Mouse (Mus musculus): ENCODE data around the gene Tmem243. TPM values are rescaled to one million over a fixed set of nuclear protein-coding genes. Genes with fewer than 3 reads are reported as not detected.

Tmem243 gene
- 15.2 and 15.3 TPM in 2 replicates for polyA plus RNA-seq (2015; fragmentation: Nextera tagmentation; extraction: Ambion mirVana)

- ATAC-seq: peak; percentile 99
- Histone ChIP-seq H3K9ac (replicated peaks) (peak within 1 kb of the TSS; percentile 73), H3K4me2 (replicated peaks) (peak within 1 kb of the TSS; percentile 87), H3K27me3 (peaks cover 13% of the 10 kb centered on the region), H3K27ac (no peak within 1 kb of the TSS), H3K9me3 (peaks cover 6% of the 10 kb centered on the region; the same call in 1 of the 2 replicates), H3K36me3 (no peaks in the 10 kb centered on the region), H3K4me3 (replicated peaks) (peak within 1 kb of the TSS; percentile 85), H3K4me1 (replicated peaks) (peaks cover 11% of the 10 kb centered on the region)
- under 1% methylated on average over 56 of the region's 59 CpGs for WGBS
These were observed at the start of gene Tmem243 for GRCm38 (mm10) chr5:9100207-9100848. Gene Tmem243, plus strand, starts transcription at chr5:9100668.

DNA sequence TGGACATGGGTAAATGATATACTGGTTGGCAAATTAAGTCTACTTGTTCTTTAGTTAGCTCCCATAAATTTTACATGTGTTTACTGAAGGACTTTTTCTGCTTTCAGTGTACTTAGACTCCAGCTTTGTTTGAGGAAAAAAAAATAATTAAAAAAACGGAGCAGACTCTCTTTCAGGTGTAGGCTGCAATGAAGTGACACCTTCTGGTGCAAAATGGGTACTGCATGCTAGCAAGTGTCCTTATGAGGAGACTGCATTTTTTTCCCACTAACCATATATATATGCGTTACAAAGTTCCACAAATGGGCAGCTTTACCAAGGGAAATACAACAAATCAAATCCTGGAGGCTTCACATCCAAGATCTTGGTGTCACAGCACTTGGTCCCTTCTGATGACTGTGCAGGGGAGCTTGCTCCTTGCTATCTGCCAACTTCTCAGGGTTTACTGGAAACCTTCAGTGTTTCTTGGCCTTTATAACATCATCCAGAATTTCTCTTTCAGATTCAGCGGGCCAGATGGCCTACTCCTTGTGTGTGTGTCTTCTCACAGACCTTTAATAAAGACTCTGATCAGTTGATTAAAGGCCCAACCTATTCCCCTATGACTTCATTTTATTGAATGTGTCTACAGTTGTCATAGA lies 44.3 kb upstream of the Tmem243 start:
- Histone ChIP-seq H3K4me3 (replicated peaks) (no peak overlapping the region), H3K9me3 (no peaks in the 10 kb centered on the region), H3K36me3 (no peaks in the 10 kb centered on the region), H3K9ac (replicated peaks) (no peak overlapping the region), H3K4me2 (replicated peaks) (no peak overlapping the region), H3K27me3 (no peaks in the 10 kb centered on the region), H3K27ac (no peak overlapping the region), H3K4me1 (replicated peaks) (no peaks in the 10 kb centered on the region)
- 32% methylated on average over 3 of the region's 3 CpGs for WGBS
- peak; percentile 62; the same call in 1 of the 2 replicates for ATAC-seq

DNA sequence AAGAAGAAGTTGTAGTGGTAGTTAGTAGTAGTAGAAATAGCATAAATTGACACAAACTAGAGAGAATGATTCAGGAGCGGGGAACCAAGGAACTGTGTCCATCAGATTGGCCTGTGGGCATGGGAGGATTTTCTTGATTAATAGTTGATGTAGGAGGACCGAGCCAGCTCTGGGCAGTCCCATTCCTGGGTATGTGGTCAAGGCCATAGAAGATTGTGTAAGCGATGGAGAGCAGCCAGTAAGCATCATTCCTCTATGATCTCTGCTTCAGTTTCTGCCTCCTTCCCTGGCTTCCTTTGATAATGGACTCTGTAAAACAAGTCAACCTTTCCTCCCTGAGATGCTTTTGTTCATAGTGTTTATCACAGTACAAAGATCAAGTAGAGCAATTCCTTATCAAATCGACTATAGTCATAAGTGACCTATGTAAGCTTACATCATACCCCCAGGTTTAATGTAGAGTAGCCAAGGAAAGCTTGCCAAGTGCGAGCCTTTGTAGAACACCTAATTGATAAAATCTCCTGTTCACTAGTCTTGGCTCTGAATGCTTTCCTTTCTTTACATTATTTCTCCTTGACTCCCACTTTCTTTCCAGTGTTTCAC lies 43.1 kb upstream of the Tmem243 start:
- Histone ChIP-seq H3K36me3 (no peaks in the 10 kb centered on the region), H3K4me2 (replicated peaks) (no peak overlapping the region), H3K4me3 (replicated peaks) (no peak overlapping the region), H3K27me3 (no peaks in the 10 kb centered on the region), H3K9me3 (no peaks in the 10 kb centered on the region), H3K4me1 (replicated peaks) (no peaks in the 10 kb centered on the region), H3K27ac (no peak overlapping the region), H3K9ac (replicated peaks) (no peak overlapping the region)
- no peak for ATAC-seq
- WGBS: 90% methylated on average over 5 of the region's 5 CpGs

DNA sequence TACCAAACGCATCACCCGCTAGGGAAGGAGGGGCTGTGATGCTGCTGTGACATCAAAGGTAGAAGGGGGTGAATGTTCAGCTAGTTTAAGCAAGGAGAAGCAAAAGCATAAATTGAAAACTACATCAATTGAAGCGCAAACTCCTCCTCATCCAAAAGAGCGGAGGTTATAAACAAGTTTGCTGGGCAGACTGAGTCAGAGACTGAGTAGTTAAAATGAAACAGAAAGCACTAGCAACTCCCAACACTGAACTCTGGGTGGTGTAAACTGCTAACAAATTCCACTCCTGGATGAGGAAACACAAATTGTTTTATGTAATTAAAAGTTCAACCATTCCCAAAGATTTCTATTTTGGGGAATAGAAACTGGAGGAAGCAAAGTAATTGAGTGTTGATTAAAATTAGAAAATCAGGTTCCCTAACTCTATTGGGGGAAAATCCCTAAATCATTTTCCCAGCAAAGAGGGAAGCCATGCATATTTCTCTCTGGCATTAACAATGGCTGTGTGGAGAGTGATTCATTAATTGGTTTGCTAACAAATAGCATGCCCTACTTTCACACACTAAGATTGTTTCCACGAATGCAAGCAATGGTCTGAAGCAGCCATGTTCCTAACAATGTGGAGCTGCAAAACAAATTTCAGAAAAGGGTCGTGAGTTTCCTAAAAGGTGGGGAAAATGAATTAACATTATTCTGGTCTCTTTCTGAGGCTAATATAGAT lies 41.0 kb upstream of the Tmem243 start:
- H3K9ac ChIP-seq (replicated peaks): no peak overlapping the region
- no peaks in the 10 kb centered on the region for H3K9me3 ChIP-seq
- H3K4me3 ChIP-seq (replicated peaks): no peak overlapping the region
- ATAC-seq: no peak
- H3K27me3 ChIP-seq: no peaks in the 10 kb centered on the region
- 76% methylated on average over 6 of the region's 6 CpGs for WGBS
- no peak overlapping the region for H3K4me2 ChIP-seq (replicated peaks)
- no peak overlapping the region for H3K27ac ChIP-seq
- H3K36me3 ChIP-seq: no peaks in the 10 kb centered on the region
- no peaks in the 10 kb centered on the region for H3K4me1 ChIP-seq (replicated peaks)

- no peaks in the 10 kb centered on the region for H3K27me3 ChIP-seq
- no peaks in the 10 kb centered on the region for H3K9me3 ChIP-seq
- no peak for ATAC-seq
- no peaks in the 10 kb centered on the region for H3K36me3 ChIP-seq
- 93% methylated on average over 14 of the region's 14 CpGs for WGBS
- H3K4me3 ChIP-seq (replicated peaks): no peak overlapping the region
- no peak overlapping the region for H3K9ac ChIP-seq (replicated peaks)
- H3K4me2 ChIP-seq (replicated peaks): no peak overlapping the region
- H3K27ac ChIP-seq: no peak overlapping the region
- H3K4me1 ChIP-seq (replicated peaks): no peaks in the 10 kb centered on the region
These were observed 40.2 kb upstream of the Tmem243 start for GRCm38 (mm10) chr5:9060228-9060627.

GRCm38 (mm10) chr5:9064217-9064616 lies 36.3 kb upstream of the Tmem243 start:
- no peaks in the 10 kb centered on the region for H3K4me1 ChIP-seq (replicated peaks)
- H3K9ac ChIP-seq (replicated peaks): no peak overlapping the region
- ATAC-seq: no peak
- no peak overlapping the region for H3K27ac ChIP-seq
- WGBS: 83% methylated on average over 1 of the region's 1 CpGs
- H3K36me3 ChIP-seq: no peaks in the 10 kb centered on the region
- no peaks in the 10 kb centered on the region for H3K9me3 ChIP-seq
- no peaks in the 10 kb centered on the region for H3K27me3 ChIP-seq
- no peak overlapping the region for H3K4me3 ChIP-seq (replicated peaks)
- no peak overlapping the region for H3K4me2 ChIP-seq (replicated peaks)

- no peaks in the 10 kb centered on the region for H3K36me3 ChIP-seq
- WGBS: 75% methylated on average over 2 of the region's 2 CpGs
- no peaks in the 10 kb centered on the region for H3K9me3 ChIP-seq
- H3K9ac ChIP-seq (replicated peaks): no peak overlapping the region
- 0 out of 2 replicates have a peak, but pooled peaks cover 5% of the 10 kb centered on the region for H3K4me1 ChIP-seq (replicated peaks)
- H3K4me2 ChIP-seq (replicated peaks): no peak overlapping the region
- H3K4me3 ChIP-seq (replicated peaks): no peak overlapping the region
- no peak for ATAC-seq
- H3K27me3 ChIP-seq: no peaks in the 10 kb centered on the region
- no peak overlapping the region for H3K27ac ChIP-seq
These were observed 31.6 kb upstream of the Tmem243 start for GRCm38 (mm10) chr5:9068886-9069285.

GRCm38 (mm10) chr5:9069599-9070209 lies 30.8 kb upstream of the Tmem243 start:
- WGBS: 82% methylated on average over 6 of the region's 6 CpGs
- no peak overlapping the region for H3K4me2 ChIP-seq (replicated peaks)
- no peak overlapping the region for H3K9ac ChIP-seq (replicated peaks)
- ATAC-seq: no peak
- no peaks in the 10 kb centered on the region for H3K36me3 ChIP-seq
- H3K27ac ChIP-seq: no peak overlapping the region
- H3K9me3 ChIP-seq: no peaks in the 10 kb centered on the region
- no peak overlapping the region for H3K4me3 ChIP-seq (replicated peaks)
- H3K4me1 ChIP-seq (replicated peaks): 0 out of 2 replicates have a peak, but pooled peaks cover 5% of the 10 kb centered on the region
- no peaks in the 10 kb centered on the region for H3K27me3 ChIP-seq

DNA sequence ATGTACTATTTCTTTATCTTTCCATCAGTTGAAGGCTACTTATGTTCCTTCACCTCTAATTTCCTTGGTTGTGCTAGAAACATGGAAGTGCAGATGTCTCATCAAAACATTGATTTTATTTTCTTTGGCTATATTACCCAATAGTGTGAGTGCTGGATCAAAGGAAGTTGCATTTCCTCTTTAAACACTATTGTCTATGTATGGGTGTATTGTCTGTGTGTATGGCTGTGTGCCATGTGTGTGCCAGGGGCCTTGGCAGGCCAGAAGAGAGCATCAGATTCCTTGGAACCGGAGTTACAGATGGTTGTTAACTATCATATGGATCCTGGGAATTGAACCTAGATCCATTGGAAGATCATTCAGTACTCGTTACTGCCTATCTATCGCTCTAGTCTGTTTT lies 29.1 kb upstream of the Tmem243 start:
- H3K9ac ChIP-seq (replicated peaks): no peak overlapping the region
- no peaks in the 10 kb centered on the region for H3K36me3 ChIP-seq
- H3K27ac ChIP-seq: no peak overlapping the region
- no peaks in the 10 kb centered on the region for H3K27me3 ChIP-seq
- 0 out of 2 replicates have a peak, but pooled peaks cover 5% of the 10 kb centered on the region for H3K4me1 ChIP-seq (replicated peaks)
- no peak overlapping the region for H3K4me3 ChIP-seq (replicated peaks)
- no peak for ATAC-seq
- 90% methylated on average over 3 of the region's 3 CpGs for WGBS
- H3K4me2 ChIP-seq (replicated peaks): no peak overlapping the region
- no peaks in the 10 kb centered on the region for H3K9me3 ChIP-seq

DNA sequence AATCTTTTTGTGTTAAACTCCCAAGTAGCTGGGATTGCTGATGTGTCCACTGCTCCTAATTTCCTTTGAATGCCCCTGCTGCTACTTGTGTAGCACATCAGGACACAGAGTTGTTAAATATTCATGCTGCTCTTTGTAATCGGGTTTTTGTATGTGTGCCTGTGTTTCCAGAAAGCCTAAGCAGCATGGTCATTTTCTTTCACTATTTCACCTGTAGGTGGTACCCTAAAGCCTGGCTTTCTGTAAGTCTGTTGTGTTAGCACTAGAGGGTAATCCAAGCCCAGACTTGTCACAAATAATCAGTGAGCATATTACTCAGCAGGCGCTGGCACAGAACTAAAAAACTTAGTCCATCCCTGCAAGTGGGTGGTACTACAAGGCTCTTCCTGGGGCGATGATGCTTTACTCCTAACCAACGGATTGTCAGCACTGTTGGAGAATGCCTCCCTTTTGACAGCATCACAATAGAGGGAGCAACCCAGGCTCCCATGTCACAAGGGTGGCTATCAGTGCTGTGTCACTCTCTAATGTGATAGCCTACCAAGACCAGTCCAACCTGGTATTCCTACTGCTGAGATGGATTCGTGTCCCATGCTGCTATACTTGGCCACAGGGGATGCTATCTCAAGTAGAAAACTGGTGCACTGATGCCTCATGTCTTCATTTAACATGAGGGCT lies 27.2 kb upstream of the Tmem243 start:
- H3K27ac ChIP-seq: no peak overlapping the region
- H3K4me1 ChIP-seq (replicated peaks): 0 out of 2 replicates have a peak, but pooled peaks cover 5% of the 10 kb centered on the region
- H3K36me3 ChIP-seq: no peaks in the 10 kb centered on the region
- H3K27me3 ChIP-seq: no peaks in the 10 kb centered on the region
- no peak overlapping the region for H3K9ac ChIP-seq (replicated peaks)
- WGBS: 38% methylated on average over 5 of the region's 5 CpGs
- no peak overlapping the region for H3K4me3 ChIP-seq (replicated peaks)
- peak; percentile 73 for ATAC-seq
- H3K4me2 ChIP-seq (replicated peaks): no peak overlapping the region
- no peaks in the 10 kb centered on the region for H3K9me3 ChIP-seq

GRCm38 (mm10) chr5:9079773-9080501 lies 20.5 kb upstream of the Tmem243 start:
- Histone ChIP-seq H3K4me2 (replicated peaks) (no peak overlapping the region), H3K27ac (no peak overlapping the region), H3K4me3 (replicated peaks) (no peak overlapping the region), H3K9ac (replicated peaks) (no peak overlapping the region), H3K4me1 (replicated peaks) (no peaks in the 10 kb centered on the region), H3K9me3 (no peaks in the 10 kb centered on the region), H3K27me3 (no peaks in the 10 kb centered on the region), H3K36me3 (no peaks in the 10 kb centered on the region)
- no peak for ATAC-seq

Measured in midbrain, embryonic 13.5 days (tissue).